9 mouse cellular contexts compared by ENCODE assay signal in the genomic region with DNA sequence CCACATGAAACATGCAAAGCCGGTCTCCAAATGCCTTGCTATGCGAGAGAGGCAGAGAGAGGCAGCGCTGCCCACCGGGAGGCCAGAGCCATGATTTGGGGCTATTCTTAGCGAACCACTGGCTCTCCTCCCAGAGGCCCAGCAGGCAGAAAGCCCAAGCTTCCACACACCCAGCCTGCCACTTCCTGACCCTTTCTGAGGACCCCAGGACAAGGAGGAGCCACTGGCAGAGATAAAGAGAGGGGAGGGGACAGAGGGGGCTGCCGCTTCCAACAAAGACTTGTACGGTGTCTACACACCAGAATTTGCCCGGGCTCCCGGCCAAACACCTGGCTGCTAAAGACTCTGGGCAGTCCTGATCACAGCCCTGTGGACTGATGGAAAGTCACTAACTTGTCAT. TPM values are rescaled to one million over a fixed set of nuclear protein-coding genes. Genes with fewer than 3 reads are reported as not detected.
DNase-seq lines count a peak whose midpoint lies in the region; ATAC-seq lines count a peak whose summit lies in the region.
"Had no signal": no experiment of that assay in that cellular context is flagged by ENCODE, and none has a peak within 500 bp of the region (broad histone marks: within the 10 kb centered on the region; RNA-seq: fewer than 3 reads in every experiment).

No protein-coding gene starts in this region.

- peak overlapping the region; percentile 91 for H3K9ac ChIP-seq in heart, embryonic 13.5 days
- H3K9ac ChIP-seq in midbrain, embryonic 16.5 days (ENCODE audit: low read depth, low read length), result no peak overlapping the region

- H3K9me3 ChIP-seq in heart, embryonic 13.5 days, result no peaks in the 10 kb centered on the region
- no peaks in the 10 kb centered on the region for H3K9me3 ChIP-seq in midbrain, embryonic 16.5 days (replicated peaks; ENCODE audit: control insufficient read depth, low read length, poor library complexity, severe bottlenecking)
- H3K9me3 ChIP-seq: megakaryocyte, embryonic 14.5 days had no signal

- peaks cover 93% of the 10 kb centered on the region for H3K4me1 ChIP-seq in heart, embryonic 13.5 days
- peaks cover 23% of the 10 kb centered on the region for H3K4me1 ChIP-seq in midbrain, embryonic 16.5 days (ENCODE audit: control insufficient read depth, insufficient read depth, low read length)

- peak overlapping the region; percentile 95 for H3K27ac ChIP-seq in heart, embryonic 13.5 days (replicated peaks)
- peak overlapping the region; percentile 19; the same call in 1 of the 2 replicates for H3K27ac ChIP-seq in midbrain, embryonic 16.5 days (ENCODE audit: low read length)

- H3K36me3 ChIP-seq in heart, embryonic 13.5 days, result peaks cover 11% of the 10 kb centered on the region; the same call in 1 of the 2 replicates
- no peaks in the 10 kb centered on the region for H3K36me3 ChIP-seq in midbrain, embryonic 16.5 days (ENCODE audit: control insufficient read depth, insufficient read depth, low read length)

- H3K27me3 ChIP-seq in heart, embryonic 13.5 days (replicated peaks), result no peaks in the 10 kb centered on the region
- peaks cover 2% of the 10 kb centered on the region; the same call in 1 of the 2 replicates for H3K27me3 ChIP-seq in midbrain, embryonic 16.5 days (ENCODE audit: control insufficient read depth, insufficient read depth, low read depth, low read length)

- H3K4me2 ChIP-seq in heart, embryonic 13.5 days, result peak overlapping the region; percentile 94
- H3K4me2 ChIP-seq in midbrain, embryonic 16.5 days (ENCODE audit: low read length), result peak overlapping the region; percentile 35

- H3K4me3 ChIP-seq in heart, embryonic 13.5 days, result peak overlapping the region; percentile 83
- H3K4me3 ChIP-seq in midbrain, embryonic 16.5 days (ENCODE audit: low read depth, low read length), result no peak overlapping the region; the same call in 1 of the 2 replicates
- H3K4me3 ChIP-seq: megakaryocyte, embryonic 14.5 days had no signal

- under 1% methylated on average over 9 of the region's 9 CpGs for WGBS in heart, embryonic 13.5 days
- 11% methylated on average over 9 of the region's 9 CpGs for WGBS in midbrain, embryonic 16.5 days

- peak; percentile 31 to 67 for DNase-seq in adrenal gland, adult (ENCODE audit: inconsistent age in 2 of 2, low spot score in 1 of 2)
- DNase-seq in adrenal gland, adult 8-10 months, result no peak
- DNase-seq in adrenal gland, postnatal 25 days, result peak; percentile 40
- DNase-seq in kidney, postnatal 4 days, result peak; percentile 61 to 64
- DNase-seq in c-Kit-positive CD71-positive TER-119-positive erythroid progenitor cells, embryonic 14.5 days (ENCODE audit: low spot score), result no peak
- no peak for DNase-seq in spleen, adult 12 weeks (ENCODE audit: low spot score)

- peak; percentile 44; the same call in 1 of the 2 replicates for ATAC-seq in heart, embryonic 13.5 days (ENCODE audit: extremely low read depth, insufficient number of reproducible peaks, low FRiP score, low TSS enrichment)
- no peak for ATAC-seq in midbrain, embryonic 16.5 days

RNA-seq across cellular contexts. Expression of a gene that starts 3.1 kb away (rescaled TPM):
- total RNA-seq in adrenal gland, adult 8-10 months (2022), result 10 to 100 TPM; 13.2 to 24.9 (median 19.0) TPM
- 21.9 and 24.0 TPM in 2 replicates for total RNA-seq in adrenal gland, postnatal 25 days (2021)
- polyA plus RNA-seq in heart, embryonic 13.5 days (2015; fragmentation: Nextera tagmentation; extraction: Ambion mirVana), result 25.9 and 26.6 TPM in 2 replicates
- polyA plus RNA-seq in midbrain, embryonic 16.5 days (2015; fragmentation: Nextera tagmentation; extraction: Ambion mirVana), result 20.2 and 20.6 TPM in 2 replicates

RNA-seq across cellular contexts. Expression of a gene that starts 37.6 kb away (rescaled TPM):
- total RNA-seq in adrenal gland, adult 8-10 months (2022), result not detected
- total RNA-seq in adrenal gland, postnatal 25 days (2021), result not detected in 2 replicates
- 0.09 TPM in 1 of 2 replicates, not detected in the other for polyA plus RNA-seq in heart, embryonic 13.5 days (2015; fragmentation: Nextera tagmentation; extraction: Ambion mirVana)
- polyA plus RNA-seq in midbrain, embryonic 16.5 days (2015; fragmentation: Nextera tagmentation; extraction: Ambion mirVana), result 0.30 and 0.48 TPM in 2 replicates

Comparison
In these comparisons a context has a peak if more than half of its experiments do, and no peak if none do; other contexts are left out.
1. DNase-seq: peak in adrenal gland, adult (2 of 2), adrenal gland, postnatal 25 days (single experiment) and kidney, postnatal 4 days (2 of 2); none in adrenal gland, adult 8-10 months (single experiment), c-Kit-positive CD71-positive TER-119-positive erythroid progenitor cells, embryonic 14.5 days (single experiment) and spleen, adult 12 weeks (single experiment).